Mouse (Mus musculus) megakaryocyte-erythroid progenitor cell, adult 5-6 weeks (primary cell): ENCODE results near the gene Atp5s. TPM values are rescaled to one million over a fixed set of nuclear protein-coding genes. Genes with fewer than 3 reads are reported as not detected.
A peak's percentile ranks its signal among the peaks of the same experiment; 100 is the strongest.

ENCODE experiments used
- ATAC-seq: replicated peaks from 2 replicates; pipeline ENCODE4 v1.8.0; 2016; ENCODE audit warnings: mild to moderate bottlenecking, inconsistent platforms; ENCODE audit not compliant: severe bottlenecking, poor library complexity, low FRiP score, low TSS enrichment
- total RNA-seq, 2 experiments: library from RNA; stranded (forward) in 1 of 2; stranded (reverse) in 1 of 2; fragments of 200-1000, 215-1000 nt in 1 of 2; fragments of >200 nt in 1 of 2; fragmentation: Nextera tagmentation in 1 of 2; gene quantifications; 2 replicates each; pipeline ENCODE4 v1.2.3; 2014 to 2017

The Atp5s gene
- total RNA-seq, 2 experiments from 2014 or later, result 10.6 to 35.6 TPM

DNA sequence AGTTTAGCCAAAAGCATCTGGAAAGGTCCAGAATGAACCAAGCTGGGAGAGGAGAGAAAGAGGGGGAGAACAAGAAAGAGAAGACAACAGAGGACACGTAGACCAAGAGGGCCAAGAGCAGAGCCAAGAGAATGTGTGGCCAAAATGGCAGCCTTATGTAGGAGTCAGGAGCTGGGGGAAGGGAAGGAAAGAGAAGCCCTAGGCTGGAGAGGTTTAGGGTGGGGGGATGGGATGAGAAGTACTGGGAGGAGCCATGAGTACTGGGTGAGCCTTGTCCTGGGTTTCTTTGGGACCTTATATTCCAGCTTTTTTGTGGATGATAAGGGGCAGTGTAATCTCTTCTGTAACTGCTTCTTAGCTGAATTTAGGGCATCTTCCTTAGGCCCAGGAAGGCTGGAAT is 4.5 kb downstream of the Atp5s start:
- ATAC-seq, result no peak

DNA sequence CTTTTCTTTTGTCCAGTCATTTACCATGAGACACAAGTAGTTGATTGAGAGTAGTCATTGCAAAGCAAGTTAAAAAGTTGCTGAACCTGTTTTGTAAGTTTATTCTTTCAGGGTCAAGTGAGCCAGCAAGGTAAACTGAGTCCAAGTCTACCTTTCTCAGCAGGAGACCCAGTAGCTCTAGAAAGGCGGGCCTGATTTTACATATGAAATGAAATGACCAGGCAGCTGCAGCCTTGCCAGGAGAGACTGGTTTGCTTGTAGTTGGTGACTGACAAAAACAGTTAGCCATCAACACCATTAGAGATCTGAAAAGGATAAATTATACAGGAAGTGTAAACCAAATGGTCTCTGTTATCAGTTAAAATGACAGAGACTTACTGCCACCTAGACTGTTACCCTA is 5.6 kb downstream of the Atp5s start:
- no peak for ATAC-seq

- no peak for ATAC-seq
Observed at GRCm38 (mm10) chr12:69732221-69732620, 7.5 kb downstream of the Atp5s start.

- ATAC-seq, result peak; percentile 79; the same call in 1 of the 2 replicates
Observed at GRCm38 (mm10) chr12:69733518-69733917, 8.8 kb downstream of the Atp5s start.

GRCm38 (mm10) chr12:69733923-69734322 is 9.2 kb downstream of the Atp5s start:
- ATAC-seq, result peak; percentile 65; the same call in 1 of the 2 replicates

- ATAC-seq, result no peak
Observed at GRCm38 (mm10) chr12:69741965-69742364, 17.2 kb downstream of the Atp5s start.

DNA sequence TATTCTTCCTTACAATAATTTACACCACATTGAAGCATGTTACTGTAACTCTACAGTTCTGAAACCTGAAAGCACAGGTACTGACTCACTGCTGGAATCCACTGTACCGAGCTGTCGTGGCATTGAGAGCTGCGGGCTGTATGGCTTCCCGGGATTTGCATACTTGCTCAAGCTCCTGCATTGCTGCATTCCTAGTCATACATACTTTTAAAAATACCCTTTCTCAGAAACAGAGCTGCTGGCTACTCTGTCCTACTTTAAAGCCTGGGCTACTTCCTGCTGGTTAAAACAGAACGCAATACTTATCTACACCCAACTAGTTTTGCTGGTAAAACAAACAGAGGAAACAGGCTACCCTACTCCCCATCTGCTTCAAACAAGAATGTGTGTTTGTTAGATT is 19.4 kb downstream of the Atp5s start:
- no peak for ATAC-seq

DNA sequence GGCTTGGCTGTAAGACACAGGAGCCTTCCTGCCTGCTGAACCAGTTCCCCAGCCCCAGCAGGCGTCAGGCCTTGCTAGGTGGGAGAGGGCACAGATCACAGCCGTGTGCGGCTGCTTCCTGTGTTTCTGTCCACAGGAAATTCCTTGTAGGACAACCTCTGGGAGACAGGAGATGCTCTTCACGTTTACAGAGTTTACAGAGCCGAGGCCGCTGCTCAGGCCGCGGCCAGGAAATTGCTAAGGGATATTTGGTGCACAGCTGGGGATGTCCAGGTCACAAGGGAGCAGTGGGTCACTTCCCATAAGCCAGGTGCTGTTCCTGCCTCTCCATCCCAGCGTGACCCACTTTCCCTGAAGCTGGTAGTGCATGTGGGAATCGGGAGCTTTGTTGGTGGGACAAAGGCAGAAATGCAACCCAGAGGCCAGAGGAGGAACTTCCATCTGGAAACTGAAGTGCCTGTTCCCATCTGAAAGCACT is 27.2 kb downstream of the Atp5s start:
- no peak for ATAC-seq

DNA sequence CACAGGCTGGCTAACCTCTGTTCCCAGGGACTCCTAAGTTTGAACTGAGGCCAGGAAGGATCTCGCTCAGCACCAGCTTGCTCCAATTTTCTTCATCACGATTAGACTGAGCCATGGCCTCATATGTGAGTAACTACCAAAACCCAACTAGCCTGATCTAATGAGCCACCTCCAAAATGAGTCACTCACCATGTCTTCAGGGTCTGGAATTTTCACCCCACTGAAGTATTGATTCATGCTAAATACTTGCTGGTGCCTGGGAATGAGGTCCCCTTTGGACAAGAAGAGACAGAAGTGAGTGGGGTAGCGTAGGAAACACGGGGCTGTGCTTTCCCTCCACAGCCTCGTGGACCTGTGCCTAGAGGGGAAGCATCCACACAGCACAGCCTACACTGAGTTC is 29.2 kb downstream of the Atp5s start:
- ATAC-seq, result no peak

- ATAC-seq, result no peak
Observed at GRCm38 (mm10) chr12:69756015-69756414, 31.3 kb downstream of the Atp5s start.

- ATAC-seq, result peak; percentile 92
Observed at GRCm38 (mm10) chr12:69757418-69758141, 32.8 kb downstream of the Atp5s start.

DNA sequence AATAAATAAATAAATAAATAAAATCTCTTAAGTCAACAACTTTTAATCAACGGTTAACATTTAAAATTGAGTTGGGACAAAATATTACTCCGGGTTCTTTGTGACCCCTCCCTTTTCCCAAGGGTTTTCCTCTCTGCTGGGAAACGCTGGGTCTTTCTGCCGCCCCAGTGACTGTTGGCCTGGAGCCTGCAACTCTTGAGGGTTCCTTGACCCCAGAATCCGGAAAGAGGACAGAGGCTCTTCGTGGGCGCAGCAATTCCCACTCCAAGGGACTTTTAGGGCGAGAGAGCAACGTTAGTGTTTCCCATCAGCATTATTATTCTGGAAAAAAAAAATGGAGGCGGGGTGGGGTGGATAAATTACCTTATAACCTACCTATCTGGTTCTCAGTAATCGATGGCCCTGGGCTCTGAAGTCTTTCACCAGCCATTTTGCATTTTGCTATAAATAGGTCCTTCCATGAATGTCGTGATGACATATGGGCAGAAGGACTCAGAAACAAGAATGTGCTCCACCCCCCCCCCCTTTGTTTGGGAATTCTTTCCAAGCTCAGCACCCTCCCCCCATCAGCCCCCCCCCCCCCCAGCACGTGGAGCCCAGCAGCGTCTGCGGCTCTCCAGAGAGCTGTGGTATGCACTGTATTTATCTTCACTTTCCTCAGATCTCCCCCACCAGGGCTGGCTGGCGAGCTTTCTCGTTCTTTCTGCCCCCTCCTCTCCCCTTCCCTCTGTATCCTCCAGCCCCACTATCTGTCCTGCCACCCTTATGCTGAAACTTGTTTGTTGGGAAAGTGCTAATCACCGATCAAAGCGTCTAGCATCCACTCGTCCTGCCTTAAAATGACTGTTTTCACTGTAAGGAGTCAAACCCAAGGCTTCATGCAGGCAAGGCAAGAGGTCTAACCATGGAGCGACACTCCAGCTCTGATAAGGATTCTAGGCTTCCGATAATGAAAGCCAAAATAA is 33.8 kb downstream of the Atp5s start:
- ATAC-seq, result peak; percentile 16

- ATAC-seq, result peak; percentile 59
Observed at GRCm38 (mm10) chr12:69759267-69759885, 34.6 kb downstream of the Atp5s start.

DNA sequence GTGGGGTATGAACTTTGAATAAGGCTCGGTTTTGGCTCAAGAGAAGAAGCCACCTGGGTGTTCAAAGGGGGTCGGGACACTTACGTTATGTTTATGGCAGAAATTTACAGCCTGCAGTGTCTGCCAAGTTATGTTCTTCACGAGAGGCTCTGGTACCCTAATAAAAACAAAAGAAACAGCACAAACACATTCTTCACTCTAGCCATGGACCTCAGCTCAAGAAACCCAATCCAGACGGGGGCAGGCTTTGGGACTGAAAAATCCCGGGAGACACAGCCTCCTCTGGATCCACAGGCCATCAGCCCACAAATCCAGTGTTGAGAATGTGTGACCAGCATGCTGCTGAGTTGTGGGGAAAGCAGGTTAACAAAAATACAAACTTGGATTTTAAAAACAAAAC is 35.3 kb downstream of the Atp5s start:
- no peak for ATAC-seq

DNA sequence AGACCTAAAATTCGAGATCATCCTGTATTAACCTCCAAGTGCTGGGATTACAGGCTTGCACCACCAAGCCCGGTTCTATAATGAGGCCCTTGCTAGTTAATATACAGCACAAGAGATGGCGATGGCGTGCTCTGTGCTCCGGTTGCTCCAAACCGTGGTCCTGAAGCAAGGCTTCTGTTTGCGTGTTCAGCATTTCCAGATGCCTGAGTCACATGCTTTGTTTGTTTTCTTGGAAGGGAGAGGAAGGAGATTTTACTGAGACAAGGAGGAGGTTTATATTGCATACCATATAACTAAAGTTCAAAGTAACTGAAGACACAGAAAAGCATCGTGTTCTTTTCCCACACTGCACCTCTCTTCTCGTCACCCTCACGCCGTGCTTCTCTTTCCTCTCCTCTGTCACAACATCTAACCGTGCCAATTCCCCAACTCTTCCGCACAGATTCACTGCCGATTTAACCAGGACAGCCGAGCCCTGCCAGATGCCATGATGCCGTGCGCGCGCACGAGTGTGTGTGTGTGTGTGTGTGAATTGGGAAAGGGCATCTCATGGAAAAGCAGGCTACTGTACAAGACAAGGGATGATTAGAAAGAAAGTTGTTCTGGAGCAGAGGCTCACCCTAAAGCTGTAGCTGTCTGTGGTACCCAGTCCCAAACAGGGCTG is 36.1 kb downstream of the Atp5s start:
- no peak for ATAC-seq

- ATAC-seq, result no peak
Observed at GRCm38 (mm10) chr12:69761603-69762002, 36.9 kb downstream of the Atp5s start.

- no peak for ATAC-seq
Observed at GRCm38 (mm10) chr12:69765543-69765942, 40.8 kb downstream of the Atp5s start.

DNA sequence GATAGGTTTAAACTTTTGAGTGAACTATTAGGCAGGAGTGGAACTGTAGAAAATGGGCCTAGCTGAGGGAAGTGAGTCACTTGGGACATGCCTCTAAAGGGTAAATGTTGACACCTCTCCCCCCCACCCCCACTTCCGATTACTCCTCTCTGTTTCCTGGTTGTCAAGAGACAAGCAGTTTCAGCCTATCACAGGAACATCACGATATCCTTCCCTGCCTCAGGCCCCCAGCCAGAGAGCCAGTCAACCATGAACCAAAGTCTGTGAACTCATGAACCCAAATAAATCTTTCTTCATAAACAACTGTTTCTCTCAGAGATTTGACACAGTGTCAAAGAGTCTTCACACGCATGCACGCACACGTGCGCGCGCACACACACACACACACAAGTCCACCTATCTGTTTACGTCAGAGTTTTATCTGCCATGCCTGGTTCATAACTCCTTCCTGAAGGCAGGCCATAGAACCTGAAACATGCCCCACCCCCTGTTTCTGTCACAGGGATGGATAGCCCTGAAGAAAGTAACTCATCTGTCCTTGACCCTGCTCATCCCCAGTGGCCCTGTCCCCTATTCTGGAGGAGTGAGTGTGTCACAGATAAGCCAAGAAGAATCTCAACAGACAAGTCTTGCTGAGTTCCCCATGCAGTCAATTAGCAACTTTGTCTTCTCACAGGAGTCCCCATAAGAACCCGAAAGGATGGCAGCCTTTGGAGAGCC is 41.6 kb downstream of the Atp5s start:
- ATAC-seq, result 0 out of 2 replicates have a peak, but pooled peaks have one; percentile 13
